Mouse (Mus musculus) layer of hippocampus, adult 11-12 months (tissue): Measurements from ENCODE around the gene Mfsd4b5.
A peak's percentile ranks its signal among the peaks of the same experiment; 100 is the strongest.
"Not testable (repeated sequence)": the region's sequence is repeated elsewhere in the genome, so short reads cannot be mapped to it uniquely, and the experiment has no call there.

Experiments used
- DNase-seq: peaks from one replicate; pipeline ENCODE4 v3.0.0; 2022; ENCODE audit warnings: low spot score

Gene Mfsd4b5

DNA sequence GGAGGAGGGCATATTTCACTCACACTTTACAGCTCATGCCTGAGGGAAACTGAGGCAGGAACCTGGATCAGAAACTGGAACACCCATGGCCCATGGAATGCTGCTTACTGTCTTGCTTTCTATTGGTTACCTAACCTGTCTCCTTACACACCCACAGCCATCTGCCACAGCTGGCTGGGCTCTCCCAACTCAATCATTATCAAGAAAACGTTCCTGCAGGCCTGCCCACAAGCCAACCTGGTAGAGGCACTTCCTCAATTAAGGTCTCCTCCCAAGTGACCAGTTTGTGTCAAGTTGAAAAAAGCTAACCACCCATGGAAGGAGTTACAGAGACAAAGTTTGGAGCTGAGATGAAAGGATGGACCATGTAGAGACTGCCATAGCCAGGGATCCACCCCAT lies 24.5 kb downstream of the Mfsd4b5 start:
- no peak for DNase-seq

DNA sequence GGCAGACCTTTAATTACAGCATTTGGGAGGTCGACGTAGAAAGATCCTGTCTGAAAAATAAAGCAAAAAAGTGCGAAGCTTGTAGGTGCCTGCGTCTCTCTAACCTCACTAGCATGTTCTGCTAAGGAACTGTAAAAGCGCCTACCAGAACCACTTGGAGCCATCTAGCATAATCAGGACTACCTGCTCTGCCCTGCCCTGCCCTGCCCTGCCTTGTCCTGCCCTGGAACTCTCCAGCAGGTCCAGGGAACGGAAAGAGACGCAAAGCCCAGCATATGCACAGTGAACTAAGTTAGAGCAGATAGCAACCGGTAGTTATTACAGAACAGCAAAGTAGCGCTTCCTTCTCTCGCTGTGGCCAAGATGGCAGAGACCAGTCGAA lies 26.0 kb downstream of the Mfsd4b5 start:
- no peak for DNase-seq

DNA sequence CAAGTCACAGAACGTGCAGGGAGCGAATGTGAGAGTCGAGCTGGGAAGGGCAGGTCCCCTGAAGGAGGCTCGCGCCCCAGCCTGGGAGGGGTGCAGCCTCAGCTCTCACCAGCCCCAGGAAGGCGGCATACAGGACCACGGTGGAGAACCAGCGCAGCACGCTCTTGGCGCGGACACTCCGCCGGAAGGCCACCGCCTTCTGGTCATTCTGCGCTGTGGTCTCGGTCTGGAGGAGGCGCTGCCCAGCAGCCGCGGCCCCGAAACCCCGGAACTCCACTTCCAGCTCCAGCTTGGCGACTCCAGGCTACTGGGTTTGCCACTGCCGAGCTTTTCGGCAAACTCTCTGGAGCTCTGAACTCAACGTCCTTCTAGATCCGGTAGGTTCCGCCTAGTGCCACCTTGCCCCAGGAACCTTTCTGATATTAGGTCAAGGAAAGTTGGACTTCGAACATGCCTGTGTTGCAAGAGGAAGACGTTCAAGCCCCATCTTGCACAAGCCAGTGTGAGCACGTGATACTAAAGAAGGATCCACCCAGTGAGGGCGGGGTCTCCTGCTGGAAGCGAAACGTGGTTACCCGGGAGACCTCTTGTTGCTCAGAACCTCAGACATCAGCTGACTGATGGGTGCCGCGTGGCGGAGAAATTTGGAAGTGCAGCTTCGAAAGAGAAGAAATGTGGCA lies 26.5 kb downstream of the Mfsd4b5 start, which contains the start of gene Mfsd4b3:
Mfsd4b3 (minus strand) TSS at position 393 of the 680 bp plus-strand sequence.
- peak; percentile 95 for DNase-seq

DNA sequence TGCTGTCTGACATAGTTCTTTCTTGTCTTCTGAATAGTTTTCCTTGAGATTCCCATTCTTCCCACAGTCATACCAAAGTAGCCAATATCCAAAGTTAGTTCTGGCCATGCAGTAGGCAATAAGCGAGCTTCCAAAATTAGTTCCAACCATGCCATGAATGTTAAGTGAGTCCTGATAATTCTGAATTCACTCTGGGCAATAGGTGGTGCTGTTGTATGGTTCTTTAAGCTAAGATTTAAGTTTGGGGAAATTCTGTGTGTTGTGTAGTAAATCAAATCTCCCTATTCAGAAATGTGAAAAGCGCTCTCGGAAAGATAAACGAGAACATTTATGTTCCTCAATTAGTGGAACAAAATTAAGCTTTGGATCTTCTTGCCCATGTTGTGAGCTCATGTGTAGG lies 28.2 kb downstream of the Mfsd4b5 start:
- DNase-seq, result peak; percentile 21

DNA sequence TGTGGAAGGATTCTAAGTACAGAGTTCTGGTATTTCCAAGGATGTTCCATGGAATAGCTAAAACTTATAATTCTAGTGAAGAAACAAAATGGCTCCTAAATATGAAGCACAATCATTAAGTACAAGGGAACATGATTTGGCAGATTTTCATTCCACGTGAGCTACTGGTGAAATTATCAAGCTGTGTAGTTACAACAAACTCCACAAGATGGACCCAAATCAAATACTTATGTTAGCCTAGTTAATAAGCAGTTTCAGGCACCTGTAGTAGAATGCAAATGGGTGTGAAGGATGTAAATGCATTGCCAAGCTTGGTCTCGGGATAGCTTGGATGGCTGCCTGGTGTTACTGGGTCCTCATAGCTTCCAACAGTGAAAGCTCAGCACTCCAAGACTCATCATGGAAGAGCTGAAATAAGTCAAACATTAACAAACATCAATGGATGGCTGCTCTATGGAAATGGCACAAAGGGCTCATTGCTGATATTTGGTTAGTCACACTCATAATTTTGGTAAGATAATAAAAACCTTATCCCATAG lies 30.0 kb downstream of the Mfsd4b5 start:
- no peak for DNase-seq

DNA sequence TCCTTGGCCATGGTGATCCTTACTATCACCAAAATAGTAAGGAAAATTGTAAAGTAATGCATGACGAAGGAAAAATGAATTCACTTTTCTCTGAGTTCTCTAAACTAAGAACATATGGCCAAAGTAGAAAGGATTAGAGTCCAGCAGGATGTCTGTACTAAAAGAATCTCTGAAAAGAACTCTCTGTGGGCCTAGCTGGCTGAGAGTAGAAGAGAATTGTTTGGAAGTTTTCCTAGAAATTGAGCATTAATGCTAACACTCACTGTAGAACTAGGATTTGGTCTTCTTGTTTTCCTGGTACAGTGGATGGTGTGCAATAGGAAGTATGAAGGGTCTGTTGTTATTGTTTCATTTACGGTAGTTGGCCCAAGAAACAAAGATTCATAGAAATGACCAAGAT lies 31.3 kb downstream of the Mfsd4b5 start:
- no peak for DNase-seq

DNA sequence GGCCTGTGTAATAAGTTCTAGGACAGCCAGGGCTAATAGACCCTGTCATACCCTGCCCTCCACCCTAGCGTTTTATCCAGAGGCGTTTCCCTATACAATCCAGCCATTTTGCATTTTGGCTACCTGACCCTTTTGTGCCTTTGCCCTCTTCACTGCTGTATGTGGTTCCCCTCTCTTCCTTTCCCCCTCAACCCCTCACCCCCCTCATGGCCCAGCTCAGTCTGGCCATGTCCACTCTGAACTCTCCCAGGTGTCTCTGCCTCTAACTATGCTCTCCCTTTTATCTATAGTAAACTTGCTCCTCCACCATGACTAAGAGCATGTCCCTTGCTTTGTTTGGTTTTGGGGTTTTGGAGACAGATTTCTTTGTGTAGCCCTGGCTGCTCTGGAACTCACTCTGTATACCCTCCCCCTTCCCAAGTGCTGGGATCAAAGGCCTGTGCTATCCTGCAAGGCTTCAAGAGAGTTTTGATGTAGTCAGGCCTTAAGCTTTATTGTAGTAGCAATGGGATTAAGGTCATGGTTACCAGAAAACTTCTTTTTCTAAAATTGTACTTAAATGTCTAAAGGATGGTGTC lies 37.0 kb downstream of the Mfsd4b5 start:
- DNase-seq, result no peak

DNA sequence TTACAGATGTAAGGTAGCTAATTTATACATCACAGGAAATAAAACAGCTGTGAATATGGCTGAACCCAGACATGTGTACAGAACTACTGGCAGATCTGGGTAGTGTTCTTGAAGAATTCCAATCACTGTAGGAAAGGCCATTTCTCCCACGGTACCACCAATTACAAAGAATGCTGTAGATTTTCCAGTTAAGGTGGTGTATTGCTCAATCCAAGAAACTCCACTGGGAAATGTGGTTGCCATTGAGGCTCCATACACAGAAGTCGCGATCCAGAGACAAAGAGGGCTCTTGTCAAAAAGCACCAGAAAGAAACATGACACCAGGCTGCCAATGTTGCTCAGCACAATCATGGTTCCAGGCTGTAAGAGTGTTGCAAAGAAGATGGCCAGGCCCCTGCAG lies 39.3 kb downstream of the Mfsd4b5 start:
- DNase-seq, result not testable (repeated sequence)

DNA sequence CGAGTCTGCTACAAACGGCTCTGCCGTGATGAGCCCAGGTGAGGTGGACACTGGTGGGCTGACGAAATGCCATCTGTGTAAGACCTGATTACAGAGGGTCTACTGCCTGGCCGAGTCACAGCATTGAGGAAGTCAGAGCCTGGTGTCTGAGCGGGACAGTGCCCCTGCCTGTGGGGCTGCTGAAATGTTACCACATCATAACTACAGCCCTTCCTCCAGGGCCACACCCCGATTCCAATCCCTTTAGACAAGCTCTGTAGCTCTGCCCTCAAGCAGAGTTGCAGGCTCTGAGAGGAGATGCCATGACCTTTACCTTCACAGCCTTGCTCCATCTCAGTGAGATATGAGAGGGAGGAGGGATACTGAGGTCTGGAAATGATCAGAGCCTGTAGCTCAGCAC lies 49.9 kb downstream of the Mfsd4b5 start:
- no peak for DNase-seq

DNA sequence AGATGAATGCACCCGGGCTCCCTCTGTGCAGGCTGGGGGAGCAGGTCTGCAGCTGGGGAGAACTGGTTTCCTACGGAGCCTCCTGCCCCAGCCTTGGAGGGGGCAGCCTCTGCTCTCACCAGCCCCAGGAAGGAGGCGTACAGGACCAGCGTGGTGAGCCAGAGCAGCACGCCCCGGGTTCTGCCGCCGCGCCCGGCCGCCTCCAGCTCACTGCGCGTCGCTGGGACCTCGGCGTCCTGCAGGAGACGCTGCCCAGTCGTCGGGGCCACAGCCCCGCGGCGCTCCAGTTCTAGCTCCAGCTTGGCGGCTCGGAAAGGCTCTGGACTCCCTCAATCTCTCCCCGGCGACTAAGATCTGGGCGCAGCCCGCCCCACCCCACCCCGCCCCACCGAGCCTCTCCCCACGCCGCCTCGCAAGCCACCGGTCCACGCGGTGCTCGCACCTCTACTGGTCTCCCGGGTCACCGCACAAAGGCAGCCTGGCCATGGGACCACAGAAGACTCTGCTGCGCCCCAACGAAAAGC lies 59.8 kb downstream of the Mfsd4b5 start, which contains the start of gene Mfsd4b2:
Mfsd4b2 (minus strand) TSS at position 308 of the 524 bp plus-strand sequence.
- no peak for DNase-seq

DNA sequence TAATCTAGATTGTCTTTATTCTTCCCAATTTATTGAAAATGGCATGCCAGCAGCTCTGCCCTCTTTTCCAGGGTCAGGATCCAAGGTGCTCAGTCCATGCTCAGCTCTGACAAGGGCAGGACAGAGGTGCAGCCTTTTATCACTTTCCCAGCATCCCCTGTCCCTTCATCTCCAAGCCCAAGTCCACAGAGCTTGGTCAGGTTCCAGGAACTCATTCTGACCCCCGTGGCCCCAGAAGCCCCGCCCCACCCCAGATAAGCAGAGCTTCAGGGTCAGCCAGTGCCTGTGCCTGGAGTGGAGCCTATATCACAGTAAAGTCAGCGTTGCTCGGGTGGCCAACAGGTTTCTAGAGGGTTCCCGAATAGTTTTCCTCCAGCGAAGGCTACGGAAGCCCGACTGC lies 61.9 kb downstream of the Mfsd4b5 start:
- DNase-seq, result not testable (repeated sequence)

DNA sequence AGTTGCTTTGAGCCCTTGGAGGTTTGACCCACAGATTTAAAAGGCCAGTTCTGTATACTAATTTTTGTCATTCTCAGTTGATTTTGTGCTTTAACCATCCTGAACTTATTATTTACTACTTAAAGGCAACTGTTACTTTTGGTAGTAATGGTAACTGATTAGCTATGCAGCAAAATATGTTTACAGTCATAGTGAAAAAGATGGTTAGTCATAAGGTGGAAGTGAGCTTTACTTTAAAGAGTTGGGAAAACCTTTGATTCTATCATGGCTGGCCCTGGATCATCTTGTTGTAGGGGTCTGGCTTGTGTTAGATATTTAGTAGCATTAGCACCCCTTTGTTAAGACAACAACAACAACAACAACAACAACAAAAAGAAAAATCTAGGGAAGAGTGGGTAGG lies 73.8 kb downstream of the Mfsd4b5 start:
- DNase-seq, result no peak

DNA sequence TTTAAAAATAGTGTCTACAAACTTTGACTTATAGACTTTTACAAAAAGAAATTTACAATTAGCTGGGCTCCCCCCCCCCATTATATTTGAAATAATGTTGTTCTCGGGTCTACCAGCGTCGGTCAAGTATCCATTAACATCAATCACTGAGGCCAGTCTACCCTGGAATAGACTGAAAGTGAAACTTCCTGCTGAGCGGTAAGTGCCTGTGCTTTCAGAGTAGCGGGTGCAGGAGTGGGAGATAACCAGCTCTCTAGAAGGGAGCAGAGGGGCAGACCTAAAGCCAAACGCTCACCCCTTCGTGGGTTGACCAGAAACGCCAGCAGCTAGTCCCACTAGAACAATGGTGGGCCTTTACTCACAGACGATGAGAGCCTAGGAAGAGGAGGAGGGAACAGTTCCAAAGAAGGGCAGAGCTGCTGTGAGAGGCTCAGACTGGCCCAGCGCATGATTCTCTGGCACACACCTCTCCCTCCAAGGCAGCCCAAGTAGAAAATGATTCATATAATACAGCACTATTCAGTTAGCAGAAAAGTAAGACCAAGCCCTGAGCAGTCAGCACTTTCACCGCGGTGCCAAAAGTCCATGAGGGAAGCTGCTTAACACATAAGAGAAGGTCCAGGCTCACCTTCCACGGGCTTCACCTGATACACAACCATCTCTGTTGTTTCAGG lies 77.5 kb downstream of the Mfsd4b5 start:
- no peak for DNase-seq
